Mouse (Mus musculus): ENCODE results near the gene Exosc7. TPM values are rescaled to one million over a fixed set of nuclear protein-coding genes. Genes with fewer than 3 reads are reported as not detected.

Exosc7 gene
- polyA plus RNA-seq (2017; shearing (Covaris generic)), result 100 to 1,000 TPM; 105 to 108 TPM

- ATAC-seq, result peak; percentile 87
Observed at GRCm38 (mm10) chr9:123112805-123113521, at the start of gene Exosc7, which contains the start of gene Zdhhc3. Exosc7 (plus strand) TSS chr9:123113215. Zdhhc3 (minus strand) TSS chr9:123113205.

GRCm38 (mm10) chr9:123079149-123079548 is 33.9 kb upstream of the Exosc7 start:
- no peak for ATAC-seq

GRCm38 (mm10) chr9:123080355-123080754 is 32.7 kb upstream of the Exosc7 start:
- no peak for ATAC-seq

GRCm38 (mm10) chr9:123080796-123081195 is 32.2 kb upstream of the Exosc7 start:
- ATAC-seq, result no peak

GRCm38 (mm10) chr9:123085373-123085772 is 27.6 kb upstream of the Exosc7 start:
- ATAC-seq, result no peak

GRCm38 (mm10) chr9:123087558-123087957 is 25.5 kb upstream of the Exosc7 start:
- no peak for ATAC-seq

GRCm38 (mm10) chr9:123090844-123091243 is 22.2 kb upstream of the Exosc7 start:
- no peak for ATAC-seq

GRCm38 (mm10) chr9:123099631-123100455 is 13.2 kb upstream of the Exosc7 start:
- no peak for ATAC-seq

GRCm38 (mm10) chr9:123103425-123103824 is 9.6 kb upstream of the Exosc7 start:
- no peak for ATAC-seq

GRCm38 (mm10) chr9:123104362-123104761 is 8.7 kb upstream of the Exosc7 start:
- ATAC-seq, result no peak

- peak; percentile 97 for ATAC-seq
Observed at GRCm38 (mm10) chr9:123107186-123107585, 5.8 kb upstream of the Exosc7 start.

- ATAC-seq, result no peak
Observed at GRCm38 (mm10) chr9:123109188-123109587, 3.8 kb upstream of the Exosc7 start.

GRCm38 (mm10) chr9:123111751-123112221 is 1.2 kb upstream of the Exosc7 start:
- ATAC-seq, result no peak

- ATAC-seq, result no peak
Observed at GRCm38 (mm10) chr9:123113931-123114330, 916 bp downstream of the Exosc7 start.

GRCm38 (mm10) chr9:123115566-123115965 is 2.6 kb downstream of the Exosc7 start:
- ATAC-seq, result no peak

GRCm38 (mm10) chr9:123123017-123123416 is 10.0 kb downstream of the Exosc7 start:
- ATAC-seq, result no peak

GRCm38 (mm10) chr9:123123571-123124412 is 10.8 kb downstream of the Exosc7 start:
- no peak for ATAC-seq

- ATAC-seq, result no peak
Observed at GRCm38 (mm10) chr9:123124413-123124981, 11.5 kb downstream of the Exosc7 start.

GRCm38 (mm10) chr9:123127663-123128062 is 14.6 kb downstream of the Exosc7 start:
- ATAC-seq, result no peak

- no peak for ATAC-seq
Observed at GRCm38 (mm10) chr9:123132994-123133393, 20.0 kb downstream of the Exosc7 start.

- no peak for ATAC-seq
Observed at GRCm38 (mm10) chr9:123136953-123137682, 24.1 kb downstream of the Exosc7 start.

Data from CD4-positive, CD25-positive, alpha-beta regulatory T cell, adult 4 months (primary cell).